Mouse (Mus musculus) forebrain, postnatal 0 days (tissue): Measurements from ENCODE around the gene Tbxas1. TPM values are rescaled to one million over a fixed set of nuclear protein-coding genes. Genes with fewer than 3 reads are reported as not detected.
A peak's percentile ranks its signal among the peaks of the same experiment; 100 is the strongest.

Source experiments
- ATAC-seq: fragments of 200-750 bp; cut with Nextera tagmentation; 2 replicates; pipeline ENCODE4 v1.8.0; 2017; ENCODE audit warnings: mild to moderate bottlenecking, moderate library complexity
- DNase-seq: peaks from one replicate; pipeline ENCODE4 v3.0.0-alpha.2; 2015
- H3K27ac ChIP-seq: fragments of 300-500 bp; sonication (generic); 2 replicates; pipeline ENCODE4 v1.5.1; 2014; ENCODE audit warnings: low read depth, mild to moderate bottlenecking, antibody characterized with exemption, low read length, moderate library complexity, mixed read lengths
- H3K27me3 ChIP-seq: fragments of 300-500 bp; sonication (generic); 2 replicates; pipeline ENCODE4 v1.6.1; 2014; ENCODE audit warnings: mild to moderate bottlenecking, low read length, mixed read lengths; ENCODE audit not compliant: insufficient read depth
- H3K36me3 ChIP-seq: fragments of 300-500 bp; sonication (generic); 2 replicates; pipeline ENCODE4 v1.6.1; 2014; ENCODE audit warnings: mild to moderate bottlenecking, moderate library complexity; ENCODE audit not compliant: insufficient read depth
- H3K4me1 ChIP-seq: fragments of 300-500 bp; sonication (generic); 2 replicates; pipeline ENCODE4 v1.6.1; 2014; ENCODE audit warnings: antibody characterized with exemption; ENCODE audit not compliant: insufficient read depth
- H3K4me2 ChIP-seq: fragments of 300-500 bp; sonication (generic); 2 replicates; pipeline ENCODE4 v1.6.1; 2014; ENCODE audit warnings: low read depth, mild to moderate bottlenecking, moderate library complexity
- H3K4me3 ChIP-seq: fragments of 300-500 bp; sonication (generic); 2 replicates; pipeline ENCODE4 v1.5.1; 2014; ENCODE audit warnings: low read depth, low read length, mixed read lengths
- H3K9ac ChIP-seq: fragments of 300-500 bp; sonication (generic); 2 replicates; pipeline ENCODE4 v1.6.1; 2014; ENCODE audit warnings: mild to moderate bottlenecking
- H3K9me3 ChIP-seq: fragments of 300-500 bp; sonication (generic); 2 replicates; pipeline ENCODE4 v1.6.1; 2016; ENCODE audit warnings: low read length
- CTCF ChIP-seq: sonication (generic); IDR thresholded peaks from 2 replicates; pipeline ENCODE4 v1.5.1; 2016; ENCODE audit warnings: antibody characterized with exemption, control low read depth, low read depth
- WGBS: fragments of 180-500 bp; shearing (Covaris S2); extraction: QIAGEN DNeasy Blood & Tissue Kit; methylation state at CpG from one replicate; pipeline ENCODE4 v1.1.7; 2014; 5-methylcytosine and 5-hydroxymethylcytosine counted together
- polyA plus RNA-seq: library from polyadenylated mRNA; unstranded; fragments of >200 nt; fragmentation: Nextera tagmentation; extraction: Ambion mirVana; gene quantifications from 2 replicates; pipeline ENCODE4 v1.2.1, GENCODE M21; 2015
- total RNA-seq: library from RNA; depleted of rRNA; stranded (reverse); fragments of >200 nt; gene quantifications from 2 replicates; pipeline ENCODE4 v1.2.3, GENCODE M21; 2014

The Tbxas1 gene
- total and polyA plus RNA-seq, 2 experiments from 2014 or later, result 1.5 to 2.0 TPM

DNA sequence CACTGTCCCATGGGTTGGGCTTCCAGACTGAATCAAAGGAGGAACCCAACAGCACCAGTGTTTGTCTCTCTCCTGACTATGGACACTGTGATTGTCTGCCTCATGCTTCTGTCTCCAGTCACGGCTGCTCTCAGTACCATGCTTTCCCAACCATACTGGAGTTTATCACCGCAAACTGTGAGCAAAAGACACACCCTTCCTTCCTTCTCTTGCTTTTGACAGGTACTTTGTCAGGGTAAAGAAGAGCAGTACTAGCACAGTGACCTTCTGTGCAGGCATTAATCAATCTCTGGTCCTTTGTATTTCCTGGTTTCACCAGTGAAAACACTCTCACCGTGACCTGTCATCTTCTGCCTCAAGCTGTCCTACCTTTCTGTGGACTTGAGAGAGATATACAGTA, 26.4 kb downstream of the Tbxas1 start:
- H3K9me3 ChIP-seq, result no peaks in the 10 kb centered on the region

DNA sequence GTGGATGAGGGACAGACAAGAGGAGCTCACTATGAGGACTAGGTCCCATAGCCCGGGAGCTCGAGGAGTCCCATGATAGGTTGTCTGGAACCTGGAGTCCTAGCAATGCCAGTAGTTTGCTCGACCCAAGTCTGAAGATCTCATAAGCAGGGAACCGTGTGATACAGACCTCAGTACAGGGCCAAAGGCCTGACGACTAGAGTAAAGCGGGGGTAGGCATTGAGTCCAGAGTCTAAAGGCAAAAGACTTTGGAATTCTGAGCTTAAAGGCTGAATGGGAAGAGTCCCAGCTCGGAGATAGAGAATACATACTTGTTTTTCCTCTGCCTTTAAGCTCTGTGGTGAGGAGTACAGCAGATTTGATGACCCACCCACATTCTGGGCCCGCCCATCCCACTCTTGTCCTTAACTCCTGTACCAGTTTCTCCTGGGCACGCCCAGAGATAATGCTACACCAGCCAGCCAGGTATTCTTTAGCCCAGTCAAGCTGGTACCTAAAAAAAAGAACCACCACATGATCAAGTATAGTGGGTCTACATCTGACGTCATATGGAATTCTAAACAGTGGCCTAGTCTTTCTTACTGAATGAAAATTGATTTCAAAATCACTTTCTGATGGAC, 27.7 kb downstream of the Tbxas1 start:
- ATAC-seq (no peak), DNase-seq (no peak)
- no peak overlapping the region for H3K27ac ChIP-seq
- H3K36me3 ChIP-seq, result no peaks in the 10 kb centered on the region
- H3K4me2 ChIP-seq, result no peak overlapping the region
- TF ChIP-seq CTCF, result no peak
- WGBS, result 91% methylated on average over 10 of the region's 10 CpGs
- H3K9me3 ChIP-seq, result no peaks in the 10 kb centered on the region
- H3K9ac ChIP-seq, result no peak overlapping the region
- no peaks in the 10 kb centered on the region for H3K27me3 ChIP-seq
- no peaks in the 10 kb centered on the region for H3K4me1 ChIP-seq
- H3K4me3 ChIP-seq, result no peak overlapping the region

More for the DNA sequence above, 26.4 kb downstream of the Tbxas1 start:
- Histone ChIP-seq H3K27me3 (no peaks in the 10 kb centered on the region), H3K27ac (no peak overlapping the region), H3K36me3 (no peaks in the 10 kb centered on the region), H3K9ac (no peak overlapping the region), H3K4me1 (no peaks in the 10 kb centered on the region; the same call in 1 of the 2 replicates), H3K4me2 (no peak overlapping the region), H3K4me3 (no peak overlapping the region)
- 92% methylated on average over 3 of the region's 3 CpGs for WGBS
- no peak for TF ChIP-seq CTCF
- ATAC-seq (no peak), DNase-seq (no peak)

DNA sequence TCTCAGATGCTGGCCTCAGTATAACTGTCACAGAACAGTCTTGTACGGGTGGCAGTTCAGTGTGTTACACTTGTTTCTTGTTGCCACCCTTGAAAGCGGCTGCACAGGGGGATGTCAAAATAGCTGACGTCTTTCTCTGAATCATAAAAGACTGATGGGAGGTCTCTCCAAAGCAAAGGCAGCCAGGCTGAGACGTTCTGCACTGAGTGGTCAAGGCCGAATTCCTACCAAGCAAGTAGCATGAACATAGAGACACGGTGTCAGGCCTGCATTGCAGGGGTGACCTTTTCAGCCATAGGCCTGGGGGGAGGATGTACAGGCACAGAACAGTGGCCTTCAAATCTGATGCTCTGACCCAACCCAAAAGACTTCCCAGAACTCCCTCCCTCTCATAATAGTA, 30.8 kb downstream of the Tbxas1 start:
- H3K9me3 ChIP-seq, result no peaks in the 10 kb centered on the region
- no peak overlapping the region for H3K4me3 ChIP-seq
- H3K9ac ChIP-seq, result no peak overlapping the region
- WGBS, result 69% methylated on average over 6 of the region's 6 CpGs
- H3K36me3 ChIP-seq, result no peaks in the 10 kb centered on the region
- TF ChIP-seq CTCF, result no peak
- H3K27me3 ChIP-seq, result no peaks in the 10 kb centered on the region
- H3K4me2 ChIP-seq, result no peak overlapping the region
- no peak overlapping the region for H3K27ac ChIP-seq
- DNase-seq, result no peak
- no peaks in the 10 kb centered on the region for H3K4me1 ChIP-seq
- ATAC-seq, result no peak

DNA sequence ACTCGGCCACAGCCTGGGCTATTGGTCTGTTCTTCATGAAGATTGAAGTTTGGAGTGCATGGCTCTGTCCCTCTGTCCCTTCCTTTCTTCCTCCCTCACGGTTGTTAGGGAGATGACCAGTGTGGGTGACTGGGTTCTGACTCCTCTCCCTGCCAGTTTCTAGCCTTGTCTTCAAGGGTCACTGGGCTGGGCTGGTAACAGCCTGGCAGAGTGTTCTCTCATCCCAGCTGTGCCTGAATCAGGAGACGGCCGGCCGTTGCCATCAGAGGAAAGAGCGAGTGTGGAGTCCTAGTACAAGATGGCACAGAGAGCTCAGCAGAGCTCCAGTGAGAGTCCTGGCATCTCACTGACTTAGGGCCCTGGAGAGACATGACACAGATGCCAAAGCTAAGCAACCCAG, 33.2 kb downstream of the Tbxas1 start:
- Histone ChIP-seq H3K36me3 (no peaks in the 10 kb centered on the region), H3K9ac (no peak overlapping the region), H3K4me3 (no peak overlapping the region), H3K27ac (no peak overlapping the region), H3K9me3 (no peaks in the 10 kb centered on the region), H3K27me3 (no peaks in the 10 kb centered on the region), H3K4me1 (no peaks in the 10 kb centered on the region), H3K4me2 (no peak overlapping the region)
- no peak for TF ChIP-seq CTCF
- 87% methylated on average over 6 of the region's 6 CpGs for WGBS
- DNase-seq (no peak), ATAC-seq (no peak)

DNA sequence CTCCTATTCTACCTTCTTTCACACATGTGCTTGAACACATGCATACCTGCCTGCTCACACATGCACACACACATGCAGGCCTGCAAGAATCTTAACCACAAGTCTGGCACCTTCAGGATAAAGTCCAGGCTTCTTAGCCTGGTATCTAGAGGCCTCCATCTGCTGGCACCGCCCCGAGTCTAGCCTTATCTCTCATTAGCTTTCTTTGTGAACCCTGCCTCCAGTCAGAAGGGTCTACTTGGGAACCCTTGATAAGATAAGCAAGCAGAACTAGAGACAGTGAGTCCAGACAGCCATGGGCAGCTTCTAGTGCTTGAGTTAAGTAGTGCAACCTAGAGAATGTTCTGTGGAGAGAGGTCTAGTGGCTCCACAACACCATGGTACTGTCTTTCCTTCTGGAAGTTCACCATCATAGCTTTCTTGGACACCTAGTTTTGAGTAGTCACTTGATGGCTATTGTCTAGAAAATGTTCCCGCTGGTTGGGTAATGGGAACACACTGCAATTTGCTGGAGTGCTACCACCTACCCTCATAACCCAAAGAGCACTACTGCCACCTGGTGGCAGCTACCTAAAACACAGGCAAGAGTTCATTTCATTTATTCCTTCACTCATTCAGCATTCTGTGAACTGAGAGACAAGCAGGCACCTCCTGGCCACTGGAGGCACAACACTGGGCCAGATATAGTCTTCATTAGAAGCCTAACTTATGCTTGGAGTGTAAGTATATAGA, 35.8 kb downstream of the Tbxas1 start:
- TF ChIP-seq CTCF, result peak; percentile 64
- no peak overlapping the region for H3K27ac ChIP-seq
- H3K4me1 ChIP-seq, result peaks cover 6% of the 10 kb centered on the region; the same call in 1 of the 2 replicates
- H3K9ac ChIP-seq, result no peak overlapping the region
- no peak overlapping the region for H3K4me3 ChIP-seq
- DNase-seq (no peak), ATAC-seq (no peak)
- 64% methylated on average over 3 of the region's 3 CpGs for WGBS
- no peaks in the 10 kb centered on the region for H3K36me3 ChIP-seq
- H3K9me3 ChIP-seq, result no peaks in the 10 kb centered on the region
- H3K4me2 ChIP-seq, result no peak overlapping the region
- no peaks in the 10 kb centered on the region for H3K27me3 ChIP-seq

DNA sequence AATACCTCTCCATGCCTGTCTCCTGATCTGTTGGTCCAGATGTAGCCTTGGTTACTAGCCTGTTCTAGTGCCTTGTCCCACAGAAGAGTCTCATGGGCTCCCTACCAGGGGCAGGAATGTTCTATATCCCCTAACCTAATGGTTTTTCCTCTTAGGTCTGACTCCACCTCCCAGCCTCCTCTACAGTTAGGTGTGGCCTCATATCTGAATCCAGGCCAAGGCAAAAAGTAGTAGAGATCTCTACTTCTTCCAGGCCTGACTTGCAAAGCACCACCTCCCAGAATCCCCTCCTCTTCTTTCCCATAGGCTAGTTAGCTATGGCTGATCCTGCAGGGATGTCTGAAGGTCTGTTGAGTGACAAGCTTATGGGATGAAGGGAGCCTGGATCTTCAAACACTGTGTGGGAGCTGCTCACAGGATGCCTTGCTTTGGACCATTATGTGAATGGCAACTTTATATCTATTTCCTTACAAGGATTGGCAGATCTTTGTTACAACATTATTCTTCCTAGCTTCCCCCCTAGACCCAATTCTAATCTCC, 37.0 kb downstream of the Tbxas1 start:
- Histone ChIP-seq H3K4me3 (no peak overlapping the region), H3K4me2 (no peak overlapping the region), H3K4me1 (peaks cover 6% of the 10 kb centered on the region; the same call in 1 of the 2 replicates), H3K9ac (no peak overlapping the region), H3K9me3 (no peaks in the 10 kb centered on the region), H3K27ac (no peak overlapping the region), H3K36me3 (no peaks in the 10 kb centered on the region), H3K27me3 (no peaks in the 10 kb centered on the region)
- no peak for DNase-seq
- no peak for ATAC-seq
- no peak for TF ChIP-seq CTCF

DNA sequence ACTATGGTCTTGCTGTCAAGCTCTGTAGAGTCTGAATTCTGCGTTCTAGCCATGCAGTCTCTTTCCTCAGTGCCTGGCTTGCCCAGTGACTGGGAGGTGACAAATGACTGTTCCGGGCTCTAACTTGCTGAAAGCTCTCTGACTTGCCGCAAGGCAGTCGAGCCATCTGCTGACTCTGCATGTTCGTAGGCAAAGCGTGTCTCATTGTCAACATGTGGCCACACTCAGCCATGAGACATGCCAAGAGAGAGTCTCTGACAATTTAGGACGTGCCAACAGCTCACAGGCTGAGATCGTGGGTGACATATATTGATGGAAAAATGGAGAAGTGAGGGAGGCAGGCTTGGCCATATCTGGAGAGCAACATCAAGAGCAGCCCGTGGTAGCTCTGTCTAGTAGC, 37.6 kb downstream of the Tbxas1 start:
- Histone ChIP-seq H3K4me3 (no peak overlapping the region), H3K36me3 (no peaks in the 10 kb centered on the region), H3K4me2 (no peak overlapping the region), H3K27ac (no peak overlapping the region), H3K4me1 (peaks cover 6% of the 10 kb centered on the region; the same call in 1 of the 2 replicates), H3K9me3 (no peaks in the 10 kb centered on the region), H3K27me3 (no peaks in the 10 kb centered on the region), H3K9ac (no peak overlapping the region)
- TF ChIP-seq CTCF, result no peak
- ATAC-seq, result peak; percentile 61
- 64% methylated on average over 9 of the region's 9 CpGs for WGBS
- DNase-seq, result peak; percentile 22
